Mouse (Mus musculus): ENCODE results near the gene Bcl11b. TPM values are rescaled to one million over a fixed set of nuclear protein-coding genes. Genes with fewer than 3 reads are reported as not detected.

Bcl11b gene
- polyA plus RNA-seq, 1 experiment, result 6.4 TPM

DNA sequence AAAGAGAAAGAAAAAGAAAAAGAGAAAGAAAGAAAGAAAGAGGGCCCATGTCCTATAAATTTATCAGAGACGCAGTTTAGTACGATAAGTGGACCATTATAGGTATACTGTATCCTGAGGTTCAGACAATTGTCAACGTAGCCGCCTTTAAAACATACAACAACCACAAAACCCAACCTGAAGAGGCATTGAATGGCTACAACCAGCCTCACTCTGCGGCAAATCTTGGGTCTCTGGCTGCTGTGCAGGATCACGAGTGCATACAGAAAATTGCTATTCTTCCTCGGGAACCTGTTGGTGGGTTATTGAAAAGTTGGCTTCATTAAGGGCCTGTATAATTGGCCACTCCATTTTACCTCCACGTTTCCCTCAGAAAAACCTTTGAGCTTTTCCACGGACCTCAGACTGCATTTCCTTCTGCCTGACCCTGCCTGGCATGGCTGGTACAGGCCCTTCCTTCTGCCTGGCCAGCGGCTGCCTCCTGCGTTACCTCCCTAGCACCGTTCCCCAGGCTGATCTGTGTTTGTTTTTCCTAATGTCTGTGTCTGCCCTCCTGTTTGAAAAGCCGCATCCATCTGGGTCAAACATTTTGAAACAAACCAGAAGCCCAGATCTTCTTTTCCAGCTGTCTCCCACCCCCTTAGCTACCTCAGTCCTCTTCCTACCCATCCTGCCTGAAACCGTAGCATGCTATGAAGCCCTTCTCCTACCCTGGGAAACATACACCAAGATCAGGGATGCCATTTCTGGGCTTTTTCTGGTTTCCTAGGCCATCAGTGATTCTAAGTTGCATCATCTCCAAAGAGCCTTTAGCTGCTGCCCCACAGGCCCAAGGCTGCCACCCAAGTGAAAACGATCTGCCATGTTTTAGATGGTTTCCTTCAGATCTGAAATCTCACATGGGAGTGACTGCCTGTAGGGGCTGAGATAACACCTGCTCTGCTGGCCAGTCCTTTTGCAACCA lies 3.4 kb downstream of the Bcl11b start:
- DNase-seq (ENCODE audit: low read depth, low spot score), result no peak
- 50% methylated on average over 15 of the region's 15 CpGs for WGBS

DNA sequence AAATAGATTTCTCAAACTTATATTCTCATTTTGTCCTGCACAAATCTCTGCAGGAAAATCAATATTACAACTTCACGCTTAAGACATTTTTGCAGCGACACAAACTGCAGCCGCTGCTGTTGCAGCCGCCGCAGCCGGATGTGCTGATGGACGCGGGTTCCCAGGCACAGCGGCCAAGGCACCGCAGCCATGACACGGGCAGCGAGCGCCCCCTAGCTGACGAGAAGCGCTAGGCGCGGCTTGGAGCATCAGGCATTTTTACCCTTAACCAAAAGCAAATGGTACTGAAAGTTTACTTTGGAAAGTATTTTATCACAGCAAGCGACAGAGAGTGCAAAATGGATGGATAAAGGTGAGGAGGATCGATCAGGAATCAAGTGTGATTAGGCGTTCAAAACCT lies 4.7 kb downstream of the Bcl11b start:
- no peak for DNase-seq (ENCODE audit: low read depth, low spot score)
- under 1% methylated on average over 20 of the region's 20 CpGs for WGBS

DNA sequence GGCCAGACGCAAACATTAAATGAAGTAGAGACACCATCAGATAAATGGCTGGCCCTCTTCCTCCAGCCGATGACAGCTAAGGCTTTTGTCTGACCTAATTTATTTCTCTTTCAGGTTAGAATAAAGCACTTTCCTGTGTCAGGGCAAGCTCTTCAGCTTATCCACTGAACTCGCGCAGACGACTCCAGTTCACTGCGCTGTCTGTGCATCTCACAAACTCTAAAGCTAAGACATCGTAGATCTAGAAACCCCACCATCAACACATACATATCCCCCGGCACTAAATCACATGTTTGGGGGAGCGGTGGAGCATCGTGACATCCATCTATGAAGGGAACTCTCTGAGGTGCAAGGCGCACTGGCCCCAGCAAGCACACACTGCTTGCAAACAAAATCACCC lies 5.5 kb downstream of the Bcl11b start:
- 76% methylated on average over 11 of the region's 11 CpGs for WGBS
- DNase-seq (ENCODE audit: low read depth, low spot score), result no peak

DNA sequence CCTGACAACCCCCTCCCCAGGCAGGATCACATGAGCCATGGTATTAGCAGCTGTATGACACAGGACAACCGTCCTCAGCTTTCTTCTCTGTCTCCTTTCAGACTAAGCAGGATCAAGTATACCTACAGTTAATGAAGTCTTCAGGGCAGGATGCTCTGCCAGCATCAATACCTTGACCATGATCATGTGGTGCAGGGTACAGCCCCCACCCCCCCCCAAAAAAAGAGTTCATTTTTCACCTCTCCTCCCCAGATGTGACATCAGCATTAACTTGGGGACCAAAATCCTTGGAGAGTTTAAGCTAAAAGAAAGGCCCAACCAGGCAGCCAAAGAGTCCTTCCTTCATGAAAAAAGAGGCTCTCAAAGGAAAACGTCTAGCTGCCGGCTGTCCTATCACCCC lies 6.2 kb downstream of the Bcl11b start:
- WGBS, result 58% methylated on average over 3 of the region's 3 CpGs
- no peak for DNase-seq (ENCODE audit: low read depth, low spot score)

DNA sequence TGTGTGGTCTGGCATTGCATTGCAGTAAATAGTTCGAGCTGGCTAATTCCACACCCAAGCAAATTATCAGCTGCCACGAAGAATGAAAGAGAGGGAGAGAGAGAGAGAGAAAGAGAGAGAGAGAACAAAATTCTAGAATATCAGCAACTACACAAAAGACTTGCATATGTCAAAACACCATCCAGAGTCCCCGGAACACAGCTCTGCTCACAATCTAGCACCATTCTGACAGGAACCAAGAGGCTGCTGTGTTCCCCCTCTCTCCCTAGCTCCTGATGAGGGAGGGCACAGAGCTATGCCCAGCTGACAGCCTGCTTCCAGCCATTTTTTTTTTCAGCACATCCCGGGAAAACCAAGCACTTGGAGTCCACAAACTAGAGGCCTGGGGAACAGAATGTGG lies 6.6 kb downstream of the Bcl11b start:
- DNase-seq (ENCODE audit: low read depth, low spot score), result no peak
- 45% methylated on average over 4 of the region's 4 CpGs for WGBS

DNA sequence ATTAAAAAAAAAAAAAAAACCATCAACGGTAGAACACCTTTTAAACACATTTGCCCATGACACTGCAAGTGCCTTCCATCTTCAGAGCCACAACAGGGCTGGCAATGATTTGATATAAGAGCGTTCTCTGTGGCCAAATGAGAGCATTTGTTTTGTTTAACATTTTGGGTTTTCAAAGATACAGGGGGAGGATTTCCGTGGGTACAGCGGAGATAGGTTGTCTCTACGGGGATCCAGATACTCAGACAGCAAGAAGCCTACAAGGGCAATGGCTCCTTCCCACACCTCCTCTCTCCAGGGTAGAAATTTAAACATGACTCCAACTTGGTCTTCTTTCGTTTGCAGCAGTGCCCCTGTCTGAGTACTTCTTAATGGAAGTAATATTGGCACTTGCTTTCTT lies 7.2 kb downstream of the Bcl11b start:
- DNase-seq (ENCODE audit: low read depth, low spot score), result no peak
- 79% methylated on average over 6 of the region's 6 CpGs for WGBS

DNA sequence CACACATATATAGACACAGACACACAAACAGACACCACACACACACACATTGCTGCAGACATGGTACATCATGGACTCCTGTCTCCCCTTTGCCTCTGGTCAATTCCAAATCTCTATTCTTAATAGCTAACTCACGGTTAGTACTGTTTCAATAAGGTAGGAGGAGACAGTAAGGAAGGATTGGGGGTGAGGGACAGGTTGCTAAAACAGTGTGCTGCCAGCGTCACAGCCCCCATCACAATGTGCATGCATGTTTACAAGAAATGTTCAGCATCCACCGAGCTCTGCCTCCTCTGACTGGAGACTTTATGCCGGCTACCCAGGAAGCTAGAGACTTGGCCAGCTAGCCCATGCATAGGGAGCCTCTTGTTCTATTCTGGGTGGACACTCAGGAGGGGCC lies 9.0 kb downstream of the Bcl11b start:
- WGBS, result 48% methylated on average over 4 of the region's 4 CpGs
- DNase-seq (ENCODE audit: low read depth, low spot score), result no peak

DNA sequence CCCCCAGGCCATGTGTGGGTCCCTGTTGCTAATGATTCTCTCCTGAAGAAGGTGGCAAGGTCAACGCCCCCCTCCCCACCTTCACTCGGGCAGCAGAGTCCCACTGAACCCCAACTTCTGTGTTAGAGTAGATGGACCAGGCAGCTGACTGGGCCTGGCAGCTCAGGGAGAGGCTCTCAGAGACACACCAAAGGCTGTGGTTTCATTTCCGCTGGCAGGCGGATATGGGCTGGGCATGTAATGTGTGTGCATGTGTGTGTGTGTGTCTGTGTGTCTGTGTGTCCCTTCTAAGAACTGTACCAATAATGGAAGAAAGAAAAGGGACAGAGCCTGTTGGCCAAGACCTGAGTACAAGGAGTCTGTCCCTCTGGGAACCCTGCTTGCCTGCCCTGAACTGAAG lies 10.4 kb downstream of the Bcl11b start:
- no peak for DNase-seq (ENCODE audit: low read depth, low spot score)
- WGBS, result 61% methylated on average over 4 of the region's 4 CpGs

DNA sequence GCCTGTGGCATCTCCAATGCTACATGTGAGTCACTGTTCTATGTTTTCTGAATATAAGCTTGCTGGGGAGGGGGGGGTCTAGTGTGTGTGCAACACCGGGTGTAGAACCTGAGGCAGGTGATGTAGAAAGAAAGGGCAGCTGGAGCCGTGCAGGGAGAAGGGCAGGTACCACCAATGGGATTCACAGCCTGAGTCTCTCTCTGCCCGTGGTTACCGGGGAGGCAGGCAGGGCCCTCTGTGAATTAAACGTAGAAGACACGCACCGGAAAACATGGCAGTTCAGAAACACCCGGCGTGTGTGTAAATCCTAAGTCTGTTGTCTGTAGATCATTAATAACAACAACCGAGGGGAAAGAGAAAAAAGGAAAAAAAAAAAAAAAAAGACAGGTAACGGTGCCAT lies 12.2 kb downstream of the Bcl11b start:
- no peak for DNase-seq (ENCODE audit: low read depth, low spot score)
- WGBS, result 72% methylated on average over 11 of the region's 11 CpGs

DNA sequence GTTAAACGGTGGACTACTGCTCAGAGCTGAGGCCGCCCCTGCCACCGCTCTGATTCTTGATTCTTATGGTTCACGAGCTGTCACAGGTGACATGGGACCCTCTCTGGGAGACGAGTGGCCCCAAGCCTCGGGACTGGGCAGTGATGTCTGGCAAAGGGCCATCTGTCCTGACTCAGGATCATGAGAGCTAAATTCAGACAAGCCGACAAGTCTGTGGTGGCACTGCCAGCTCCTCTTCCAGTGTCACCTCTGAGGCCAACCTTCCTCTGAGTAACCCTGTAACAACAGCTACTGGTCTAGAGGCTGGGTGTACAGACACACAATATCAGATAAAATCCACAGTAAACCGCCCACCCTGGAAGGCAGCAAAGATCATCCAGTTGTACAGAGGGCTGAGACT lies 20.2 kb downstream of the Bcl11b start:
- DNase-seq (ENCODE audit: low read depth, low spot score), result no peak
- 75% methylated on average over 8 of the region's 8 CpGs for WGBS

DNA sequence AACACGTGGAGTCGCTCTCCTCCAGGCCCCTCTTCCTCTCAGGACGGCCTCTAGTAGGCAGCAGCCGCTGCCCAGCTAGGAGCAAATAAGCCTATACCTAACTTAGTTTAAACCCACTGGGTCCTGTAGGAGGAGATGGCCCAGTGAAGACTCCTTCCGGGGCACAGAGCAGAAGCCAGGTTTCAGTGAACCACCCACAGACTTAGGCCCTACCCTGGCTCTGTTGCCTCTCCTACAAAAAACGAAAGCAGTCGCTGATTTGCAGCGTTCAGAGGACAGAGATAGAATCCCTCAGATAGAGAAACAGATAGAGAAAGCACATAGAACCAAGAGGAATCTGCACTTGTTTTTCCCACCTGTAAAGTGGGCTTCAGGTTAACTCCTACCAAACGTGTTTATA lies 21.1 kb downstream of the Bcl11b start:
- no peak for DNase-seq (ENCODE audit: low read depth, low spot score)
- 86% methylated on average over 9 of the region's 9 CpGs for WGBS

DNA sequence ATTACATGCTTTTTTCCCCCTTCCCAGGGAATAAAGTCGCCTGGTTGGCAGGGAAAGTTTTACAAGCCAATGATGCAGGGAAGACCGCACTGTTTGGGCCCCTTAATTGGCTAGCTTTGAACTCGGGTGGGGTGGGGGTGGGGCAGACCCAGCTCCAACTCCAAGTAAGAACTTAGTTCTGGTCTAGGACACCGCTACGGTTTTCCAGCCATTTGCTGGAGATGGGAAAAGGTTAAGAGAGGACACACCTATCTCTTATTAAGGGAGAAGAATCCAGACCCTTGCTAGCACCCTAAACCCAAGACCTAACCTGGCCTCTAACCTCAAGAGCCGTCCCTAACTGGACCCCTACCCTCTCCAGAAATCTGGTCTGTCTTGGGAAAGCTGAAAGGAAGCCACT lies 22.2 kb downstream of the Bcl11b start:
- no peak for DNase-seq (ENCODE audit: low read depth, low spot score)
- 37% methylated on average over 6 of the region's 6 CpGs for WGBS

DNA sequence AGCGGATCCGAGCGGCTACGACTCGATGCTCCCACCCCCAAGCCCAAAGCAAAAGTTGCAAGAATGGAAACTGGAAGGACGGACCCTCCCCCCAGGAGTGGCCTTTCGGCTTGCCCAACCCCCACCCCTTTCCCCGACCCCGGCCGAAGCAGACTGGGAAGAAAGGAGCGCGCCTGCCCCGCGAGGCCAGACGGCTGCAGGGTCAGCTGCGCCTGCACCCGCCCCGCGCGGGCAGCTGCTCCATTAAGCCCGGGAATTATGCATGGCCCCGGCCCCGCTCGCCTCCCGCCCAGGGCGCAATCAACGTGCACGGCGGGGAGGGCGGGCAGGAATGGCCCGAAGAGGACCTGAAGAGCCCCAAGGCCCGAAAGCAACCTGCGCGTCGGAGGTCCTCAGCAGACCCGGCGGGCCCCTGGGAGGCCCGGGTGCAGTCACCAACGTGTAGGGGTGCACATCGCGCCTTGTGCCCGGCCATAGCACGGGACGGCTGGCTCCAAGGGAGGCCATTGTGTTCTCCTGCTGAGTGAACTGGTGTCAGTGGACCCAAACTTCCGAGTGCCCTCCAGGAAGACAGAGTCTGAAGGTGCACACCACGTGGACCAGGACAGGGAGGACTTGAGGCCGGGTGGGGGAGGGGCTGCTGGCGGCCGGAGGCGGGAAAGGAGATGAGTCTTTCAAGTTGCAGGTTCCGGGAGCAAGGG lies 23.0 kb downstream of the Bcl11b start:
- 5% methylated on average over 51 of the region's 51 CpGs for WGBS
- no peak for DNase-seq (ENCODE audit: low read depth, low spot score)

DNA sequence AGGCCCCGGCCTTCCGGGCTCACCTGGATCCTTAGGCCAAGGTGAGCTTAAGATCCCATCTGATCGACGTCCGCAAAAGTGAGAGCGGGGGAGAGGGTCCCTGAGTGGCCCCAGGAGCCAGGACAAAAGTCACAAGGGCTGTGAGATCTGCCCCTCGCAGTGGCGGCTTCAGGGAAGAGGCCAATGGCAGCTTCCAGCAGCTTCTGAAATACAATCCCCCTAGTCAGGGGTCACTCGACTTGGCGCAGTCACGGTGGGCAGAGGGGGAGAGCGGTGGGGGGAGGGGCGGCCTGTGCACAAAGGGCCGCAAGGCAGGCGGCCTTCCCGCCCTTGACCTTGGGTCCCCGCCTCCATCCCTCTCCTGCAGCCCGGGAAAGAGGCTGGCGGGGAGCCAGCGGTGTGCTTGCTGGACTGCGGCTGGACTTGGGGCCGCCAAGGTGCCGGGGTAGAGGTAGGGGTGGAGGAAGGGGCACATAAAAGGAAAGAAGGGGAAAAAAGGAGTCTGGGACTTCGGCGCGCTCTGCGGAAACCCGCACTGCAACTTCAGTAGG lies 23.6 kb downstream of the Bcl11b start:
- no peak for DNase-seq (ENCODE audit: low read depth, low spot score)
- WGBS, result 30% methylated on average over 27 of the region's 28 CpGs

DNA sequence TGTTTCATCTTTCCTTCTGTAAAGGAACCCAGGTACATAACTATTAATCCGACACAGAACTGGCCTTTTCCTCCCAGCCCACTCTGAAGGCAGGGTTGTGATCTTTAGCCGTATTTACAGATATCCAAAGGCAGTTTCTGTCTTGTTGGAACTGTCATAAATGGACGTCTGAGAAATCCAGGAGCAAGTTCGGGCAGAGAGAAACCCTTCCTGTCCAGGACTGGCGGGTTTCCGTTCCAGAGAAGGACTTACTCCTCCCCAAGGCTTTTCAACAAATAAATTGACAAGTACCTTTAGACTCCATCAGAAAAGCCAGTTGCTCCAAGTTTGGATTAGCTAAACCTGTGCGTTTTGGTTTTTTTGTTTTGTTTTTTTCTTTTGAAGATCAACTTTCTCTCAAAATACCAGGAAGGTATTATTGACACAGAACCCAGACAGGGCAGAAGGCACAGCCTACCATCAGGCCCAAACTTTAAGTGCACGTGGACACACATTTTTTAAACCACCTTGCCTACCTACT lies 24.6 kb downstream of the Bcl11b start:
- WGBS, result 74% methylated on average over 8 of the region's 8 CpGs
- no peak for DNase-seq (ENCODE audit: low read depth, low spot score)

DNA sequence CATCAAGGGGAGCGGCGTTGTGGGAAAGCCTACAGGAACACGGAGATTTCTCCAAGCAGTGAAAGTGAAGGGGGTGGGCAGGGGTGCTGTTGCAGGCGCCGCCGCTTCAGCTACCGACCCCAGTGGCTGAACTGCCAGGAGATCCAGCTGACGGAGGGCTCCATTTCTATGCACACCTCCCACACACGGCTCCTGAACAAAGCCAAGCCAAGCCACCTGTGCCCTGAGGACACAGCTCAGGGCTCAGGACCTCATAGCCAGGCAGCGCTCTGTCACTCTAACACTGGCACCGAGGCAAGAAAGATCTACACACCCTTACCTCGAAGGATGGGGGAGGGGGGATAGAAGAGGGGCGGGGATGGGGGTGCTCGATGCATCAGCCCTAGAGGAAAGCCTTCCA lies 25.3 kb downstream of the Bcl11b start:
- WGBS, result 68% methylated on average over 14 of the region's 14 CpGs
- no peak for DNase-seq (ENCODE audit: low read depth, low spot score)

DNA sequence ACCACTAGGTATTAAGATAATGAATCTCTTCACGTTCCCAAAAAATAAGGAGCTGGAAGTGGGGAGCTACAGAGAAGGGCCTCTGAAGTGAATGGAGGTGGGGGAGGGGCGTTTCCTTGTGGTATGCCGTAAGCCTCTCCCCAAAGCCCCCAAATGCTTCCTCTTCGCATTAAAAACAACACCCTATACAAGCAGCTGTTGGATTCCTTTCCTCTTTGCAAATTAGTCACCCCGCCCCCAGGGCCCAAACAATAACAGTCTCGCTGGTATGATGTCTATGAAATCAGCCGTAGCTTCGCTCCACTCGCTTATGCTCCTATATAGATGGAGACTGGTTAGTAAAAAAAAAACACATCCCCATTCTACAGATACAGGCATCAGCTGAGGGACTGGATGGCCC lies 25.9 kb downstream of the Bcl11b start:
- no peak for DNase-seq (ENCODE audit: low read depth, low spot score)
- WGBS, result 70% methylated on average over 9 of the region's 9 CpGs

DNA sequence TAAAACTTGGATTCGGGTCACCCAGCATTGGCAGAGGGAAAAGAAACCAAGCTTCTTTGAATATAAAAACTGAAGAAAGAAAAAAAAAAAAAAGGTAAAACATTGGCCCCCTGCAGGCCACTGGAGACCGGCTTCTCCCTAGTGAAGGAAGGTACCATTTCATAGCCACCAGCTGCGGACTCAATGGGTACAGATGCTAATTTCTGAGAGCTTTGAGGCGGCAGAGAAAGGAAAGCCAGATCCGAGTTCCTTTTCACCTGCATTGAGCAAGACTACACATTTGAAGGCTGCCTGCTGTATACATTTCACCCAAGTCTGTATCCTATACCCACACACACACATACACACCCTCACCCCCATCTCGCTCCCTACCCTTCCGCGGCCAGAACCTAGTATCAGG lies 26.3 kb downstream of the Bcl11b start:
- WGBS, result 80% methylated on average over 8 of the region's 8 CpGs
- DNase-seq (ENCODE audit: low read depth, low spot score), result no peak

DNA sequence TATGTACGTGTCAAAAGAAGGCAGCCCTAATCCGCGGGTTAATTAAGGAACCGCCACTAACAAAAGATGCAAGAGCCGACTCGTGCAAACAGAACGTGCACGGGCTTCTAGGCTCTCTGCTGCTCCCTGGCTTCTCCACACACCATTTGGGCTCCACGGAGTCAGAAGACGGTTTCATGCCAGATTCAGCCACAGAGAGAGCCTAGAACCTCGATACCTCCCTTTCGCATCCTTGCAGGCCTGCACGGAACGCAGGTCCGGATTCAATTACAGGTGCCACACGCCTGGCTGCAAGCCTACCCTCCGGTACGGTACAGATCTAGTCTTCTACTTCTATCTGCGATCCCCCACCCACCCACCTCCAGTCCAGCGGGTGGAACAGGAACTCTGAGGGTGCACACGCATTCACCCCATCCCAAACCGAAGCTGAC lies 26.8 kb downstream of the Bcl11b start:
- 59% methylated on average over 22 of the region's 22 CpGs for WGBS
- no peak for DNase-seq (ENCODE audit: low read depth, low spot score)

DNA sequence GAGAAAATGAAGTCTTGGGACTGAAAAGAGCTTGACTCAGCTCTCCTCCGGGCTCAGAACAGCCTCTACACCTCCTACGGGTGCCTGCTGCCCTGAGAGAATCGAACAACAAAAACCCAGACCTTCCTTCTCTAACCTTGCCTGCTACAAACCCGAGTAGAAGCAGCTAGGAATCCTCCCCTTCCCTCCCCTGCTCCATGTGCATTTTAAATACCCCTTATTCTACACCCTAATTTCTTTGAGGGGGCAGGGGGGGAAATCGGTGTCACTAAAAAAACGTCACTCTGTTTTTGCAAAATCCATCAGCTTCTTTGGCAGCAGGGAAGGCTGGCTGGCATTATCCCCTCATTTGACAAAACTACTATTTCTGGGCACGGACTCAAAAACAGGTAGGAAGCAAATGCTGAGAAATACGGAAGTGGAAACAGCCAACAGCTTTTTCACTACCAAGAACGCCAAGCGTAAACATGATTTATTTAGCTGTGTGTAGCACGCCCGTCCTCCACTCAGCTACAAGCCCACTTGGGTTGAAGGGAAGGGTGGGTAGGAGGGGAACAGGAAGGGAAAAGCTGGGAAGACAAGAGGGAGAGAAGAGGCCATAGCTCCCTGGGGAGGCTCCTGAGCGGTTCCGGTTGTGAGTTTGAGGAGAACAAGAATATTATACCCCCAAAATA lies 27.4 kb downstream of the Bcl11b start:
- WGBS, result 55% methylated on average over 14 of the region's 14 CpGs
- no peak for DNase-seq (ENCODE audit: low read depth, low spot score)

Data from large intestine, adult 2 months (tissue).